Mouse (Mus musculus) thymus, postnatal 36 days (tissue): Measurements from ENCODE around the gene Klk5.
A peak's percentile ranks its signal among the peaks of the same experiment; 100 is the strongest.

Source experiments
- DNase-seq, 2 experiments: peaks; one replicate each; pipeline ENCODE4 v3.0.0; 2022; ENCODE audit warnings: mixed read lengths in 2 of 2

Gene Klk5

DNA sequence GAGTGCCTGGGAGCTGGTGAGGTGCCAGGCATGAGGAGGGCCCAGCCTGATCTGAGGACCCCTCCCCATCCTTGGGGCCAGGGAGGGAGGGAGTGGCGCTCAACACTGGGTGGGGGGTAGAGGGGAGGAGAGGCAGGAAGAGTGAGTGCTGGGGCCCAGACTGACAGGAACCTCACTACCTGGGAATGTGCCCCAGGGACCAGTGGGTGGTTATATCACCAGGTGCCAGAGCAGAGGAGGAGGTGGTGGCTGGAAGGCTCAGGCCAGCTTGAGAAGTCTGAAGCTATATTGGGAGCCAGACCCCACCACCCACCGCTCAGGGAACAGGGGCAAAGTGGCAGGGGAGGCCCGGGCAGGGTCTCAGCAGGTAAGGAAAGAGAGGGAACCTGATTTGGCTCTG lies at the start of gene Klk5:
Klk5 (plus strand) TSS at position 271 of the 400 bp plus-strand sequence.
- no peak for DNase-seq

DNA sequence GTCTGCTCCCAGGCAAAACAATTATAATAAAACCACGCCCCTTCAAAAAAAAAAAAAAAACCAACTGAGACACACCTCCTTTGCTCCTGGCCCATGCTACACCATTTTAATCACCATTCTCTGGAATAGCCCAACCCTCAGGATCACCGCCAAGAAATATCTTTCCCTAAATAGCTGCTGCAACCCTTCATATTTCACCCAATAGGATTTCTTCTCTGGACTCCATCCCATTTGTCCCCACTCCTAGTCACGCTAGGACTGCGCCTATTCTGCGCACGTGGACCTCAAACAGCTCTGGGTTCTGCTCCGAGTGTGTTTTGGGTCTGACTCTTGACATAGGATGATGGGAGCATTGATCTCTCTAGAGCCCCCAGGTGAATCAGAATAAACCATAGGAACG lies 45.4 kb upstream of the Klk5 start:
- no peak for DNase-seq

DNA sequence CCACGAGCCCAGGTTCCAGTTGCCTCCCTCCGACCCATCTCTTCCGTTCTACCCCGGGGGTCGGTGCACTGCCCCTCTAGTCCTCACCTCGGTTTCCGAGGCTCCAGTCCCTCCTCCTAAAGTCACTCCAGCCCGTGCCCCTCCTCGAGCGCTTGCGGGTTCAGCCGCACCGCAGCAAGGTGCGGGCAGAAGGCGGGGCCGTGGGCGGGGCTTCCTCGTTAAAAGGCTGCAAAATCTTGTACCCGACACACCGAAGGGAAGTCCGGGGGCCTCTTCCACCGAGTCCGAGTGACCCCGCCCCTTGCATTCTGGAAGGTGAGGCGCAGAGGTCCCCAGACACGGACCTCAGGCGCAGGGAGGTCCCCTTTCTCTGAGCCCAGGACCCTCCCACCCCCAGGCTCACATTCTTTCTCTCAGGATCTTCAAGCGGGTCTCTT lies 44.4 kb upstream of the Klk5 start, which contains the start of gene Klk8:
Klk8 (plus strand) TSS at position 245 of the 437 bp plus-strand sequence.
- DNase-seq: peak; percentile 51 to 60

DNA sequence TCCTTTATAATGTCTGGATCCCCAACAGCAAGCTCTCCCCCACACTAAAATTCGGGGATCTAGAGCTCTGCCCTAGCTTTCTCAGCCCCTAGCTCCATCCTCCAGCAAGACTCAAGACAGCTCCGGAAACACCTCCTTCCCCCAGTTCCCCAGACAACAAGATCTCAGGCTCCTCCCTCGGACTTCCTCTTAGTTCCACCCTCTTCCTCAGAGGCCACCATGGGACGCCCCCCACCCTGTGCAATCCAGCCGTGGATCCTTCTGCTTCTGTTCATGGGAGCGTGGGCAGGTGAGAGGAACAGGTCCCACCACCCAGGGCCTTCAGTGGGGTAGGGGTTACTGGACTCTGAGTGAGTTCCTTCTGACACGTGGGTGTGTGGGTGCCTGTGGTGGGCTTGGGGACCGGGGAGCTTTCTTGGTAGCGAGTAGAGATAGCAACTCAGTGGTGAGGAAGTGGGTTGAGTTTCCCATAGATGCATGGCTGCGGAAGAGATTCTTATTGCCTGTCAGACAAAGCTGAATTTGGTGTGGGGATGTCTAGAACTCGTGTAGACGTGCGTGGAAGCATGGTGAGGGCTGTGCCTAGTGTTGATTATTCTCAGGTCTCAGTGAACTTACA lies 43.8 kb upstream of the Klk5 start:
- DNase-seq: peak; percentile 48 to 54

DNA sequence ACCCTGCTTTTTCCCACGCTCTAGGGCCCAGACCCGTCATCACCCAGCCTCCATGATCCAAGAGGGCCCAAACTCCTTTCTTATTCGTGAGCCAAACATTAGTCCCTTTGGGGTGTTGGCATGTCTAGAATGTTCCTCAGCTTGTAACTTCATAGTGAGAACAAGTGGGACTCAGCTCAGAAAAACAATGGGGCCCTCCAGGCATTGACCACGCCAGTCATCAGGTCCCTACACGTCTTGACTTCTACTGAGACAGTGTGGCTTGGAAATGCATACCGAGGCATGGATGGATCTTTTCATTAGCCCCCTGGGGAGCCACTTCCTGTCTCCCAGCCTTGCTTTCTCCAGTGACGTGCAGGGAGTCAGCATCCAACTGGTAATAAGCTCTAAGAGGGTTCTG lies 41.9 kb upstream of the Klk5 start:
- no peak for DNase-seq

DNA sequence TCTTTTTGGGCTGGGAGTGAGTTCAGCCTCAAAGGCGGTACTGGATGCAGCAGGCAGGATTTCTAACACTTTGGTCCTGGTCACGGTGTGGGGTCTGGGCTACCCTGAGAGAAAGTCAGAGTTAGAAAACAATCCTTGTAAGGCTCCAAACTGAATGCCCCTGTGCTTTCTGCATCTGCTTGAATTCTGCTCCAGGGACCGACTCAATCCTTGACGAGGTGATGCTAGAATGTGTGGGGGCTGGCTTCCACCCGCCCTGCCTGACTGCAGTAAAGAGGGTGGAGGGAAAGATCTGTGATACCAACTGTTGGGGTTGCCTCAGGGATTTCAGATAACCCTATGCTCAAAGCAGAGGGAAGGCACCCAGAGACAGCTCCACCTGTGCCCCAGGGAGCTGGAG lies 30.8 kb upstream of the Klk5 start, which contains the start of gene Klk7:
Klk7 (plus strand) TSS at position 301 of the 400 bp plus-strand sequence.
- DNase-seq: no peak

DNA sequence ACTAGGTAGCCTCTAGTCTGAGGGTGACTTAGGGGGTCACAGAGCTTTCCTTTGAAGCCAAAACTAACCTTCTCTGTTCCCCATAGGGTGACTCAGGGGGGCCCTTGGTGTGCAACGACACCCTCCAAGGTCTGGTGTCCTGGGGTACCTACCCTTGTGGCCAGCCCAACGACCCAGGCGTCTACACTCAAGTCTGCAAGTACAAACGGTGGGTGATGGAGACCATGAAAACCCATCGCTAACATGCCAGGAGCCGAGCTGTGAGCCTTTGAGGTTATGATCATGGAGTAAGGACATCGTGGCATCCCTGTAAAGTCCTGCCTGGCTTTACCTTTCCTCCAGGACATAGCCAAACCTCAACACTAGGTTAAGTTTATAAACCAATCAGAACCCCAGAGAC lies 26.6 kb upstream of the Klk5 start:
- no peak for DNase-seq

DNA sequence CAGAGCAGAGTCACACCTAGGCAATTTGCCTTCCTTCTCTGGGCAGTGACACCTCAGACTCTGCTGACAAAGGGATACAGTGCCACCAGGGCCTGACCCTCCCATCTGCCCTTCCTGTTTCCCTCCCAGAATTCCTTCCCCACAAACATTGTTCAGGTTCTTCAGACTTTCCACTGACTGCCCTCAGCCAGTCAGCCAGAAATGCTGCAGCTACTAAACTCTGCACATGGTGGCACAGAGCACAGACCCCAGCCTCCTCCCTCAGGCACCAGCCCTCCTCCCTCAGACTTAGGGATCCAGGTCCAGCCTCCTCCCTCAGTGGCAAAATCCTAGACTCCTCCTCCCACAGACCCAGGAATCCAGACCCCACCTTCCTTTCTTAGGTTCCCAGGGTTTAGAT lies 25.0 kb upstream of the Klk5 start:
- DNase-seq: no peak

DNA sequence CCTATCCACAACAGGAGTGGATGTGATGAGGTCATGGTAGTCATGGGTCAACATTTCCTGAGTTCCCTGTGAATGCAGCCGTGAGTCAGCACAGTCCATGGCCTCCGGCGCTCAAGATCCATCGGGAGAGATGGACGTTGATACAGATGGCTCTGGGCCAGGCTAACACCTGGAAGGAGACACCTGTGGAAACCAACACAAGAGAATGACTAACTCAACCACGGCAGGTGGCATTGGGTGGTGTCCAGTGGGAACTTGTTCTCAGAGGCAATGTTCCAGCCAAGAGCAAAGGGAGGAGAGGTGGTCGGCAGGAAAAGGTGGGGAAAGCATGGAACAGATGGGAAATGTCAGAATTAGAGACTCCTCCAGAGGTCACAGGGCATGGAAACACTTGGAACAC lies 20.2 kb upstream of the Klk5 start:
- DNase-seq: no peak

DNA sequence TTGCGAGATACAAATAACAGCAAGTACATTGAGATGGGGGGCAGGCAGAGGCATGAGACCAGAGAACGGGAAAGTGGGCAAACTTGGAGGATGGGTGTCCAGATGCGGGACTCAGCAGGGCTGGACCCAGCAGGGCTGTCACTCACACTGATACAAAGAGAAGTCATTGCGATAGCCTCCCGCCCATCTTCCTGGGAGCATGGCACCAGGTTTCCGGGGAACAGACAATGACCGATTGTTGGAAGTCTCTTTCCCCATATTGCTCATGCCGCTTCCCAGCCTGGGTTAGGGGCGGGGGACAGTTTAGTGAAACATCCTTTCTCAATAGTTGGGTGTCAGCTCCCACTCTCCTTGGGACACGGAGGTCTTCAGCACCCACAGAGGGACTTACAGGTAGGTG lies 17.6 kb upstream of the Klk5 start, which contains the start of gene Klk6:
Klk6 (plus strand) TSS at position 301 of the 400 bp plus-strand sequence.
- DNase-seq: no peak

DNA sequence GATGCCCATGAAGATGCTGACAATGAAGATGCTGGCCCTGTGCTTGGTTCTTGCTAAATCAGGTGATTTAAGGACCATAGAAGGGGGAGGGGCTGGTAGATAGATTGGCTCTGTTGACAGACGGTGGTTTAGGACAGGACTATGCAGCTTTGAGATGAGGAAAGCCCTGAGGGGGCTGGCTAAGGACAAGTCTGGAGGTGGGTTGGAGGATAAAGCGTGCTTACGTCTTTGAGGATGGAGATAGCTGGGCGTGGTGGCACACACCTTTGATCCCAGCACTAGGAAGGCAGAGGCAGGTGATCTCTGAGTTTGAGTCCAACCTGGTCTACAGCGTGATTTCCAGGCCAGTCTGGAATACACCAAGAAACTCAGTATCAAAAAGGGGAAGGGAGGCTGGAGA lies 15.7 kb upstream of the Klk5 start:
- no peak for DNase-seq

DNA sequence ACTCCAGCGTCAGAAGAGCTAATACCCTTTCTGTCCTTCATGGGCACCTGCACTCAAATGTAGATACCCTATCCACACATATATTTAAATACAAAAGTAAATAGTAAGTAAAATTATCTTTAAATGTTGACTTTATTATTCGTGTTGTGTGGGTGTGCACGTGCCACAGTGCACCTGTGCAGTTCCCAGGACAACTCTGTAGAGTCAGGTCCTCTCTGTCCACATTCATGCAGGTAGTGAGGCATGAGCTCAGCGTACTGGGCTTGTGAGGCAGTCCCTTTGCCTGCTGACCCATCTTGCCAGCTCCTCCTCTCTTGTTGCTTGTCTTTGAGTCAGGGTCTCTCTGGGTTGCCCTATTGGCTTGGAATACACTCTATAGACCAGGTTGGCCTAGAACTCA lies 14.1 kb upstream of the Klk5 start:
- DNase-seq: no peak

DNA sequence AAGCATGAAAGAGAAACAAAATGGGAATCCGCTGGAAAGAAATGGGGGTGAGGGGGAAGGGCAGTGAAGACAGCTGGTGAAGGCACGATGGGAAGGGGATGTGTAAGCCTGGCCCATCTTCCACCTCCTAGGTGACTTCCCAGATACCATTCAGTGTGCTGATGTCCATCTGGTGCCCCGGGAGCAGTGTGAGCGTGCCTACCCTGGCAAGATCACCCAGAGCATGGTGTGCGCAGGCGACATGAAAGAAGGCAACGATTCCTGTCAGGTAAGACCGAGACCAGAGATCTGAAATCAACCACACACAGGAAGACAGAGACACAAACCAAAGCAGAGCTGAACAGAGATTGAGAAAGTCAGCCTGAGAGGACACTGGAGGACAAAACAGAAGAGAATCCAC lies 12.8 kb upstream of the Klk5 start:
- DNase-seq: no peak

DNA sequence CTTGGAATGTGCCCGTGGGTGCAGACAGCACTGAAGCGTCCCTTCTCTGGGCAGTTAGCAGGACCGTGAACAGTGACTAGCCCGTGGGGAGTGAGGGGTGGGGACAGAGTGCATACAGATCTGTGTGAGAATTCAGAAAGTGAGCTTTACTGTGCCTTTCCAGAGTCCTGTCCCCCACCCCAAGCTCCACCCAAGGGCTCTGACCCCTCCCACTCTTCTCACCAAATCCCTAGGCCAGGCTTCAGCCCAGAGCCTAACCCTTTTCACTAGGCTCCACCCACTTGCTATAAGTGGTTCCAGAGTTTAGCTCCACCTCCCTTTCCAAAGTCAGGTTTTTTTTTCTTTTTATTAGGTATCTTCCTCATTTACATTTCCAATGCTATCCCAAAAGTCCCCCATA lies 2.0 kb downstream of the Klk5 start:
- no peak for DNase-seq

DNA sequence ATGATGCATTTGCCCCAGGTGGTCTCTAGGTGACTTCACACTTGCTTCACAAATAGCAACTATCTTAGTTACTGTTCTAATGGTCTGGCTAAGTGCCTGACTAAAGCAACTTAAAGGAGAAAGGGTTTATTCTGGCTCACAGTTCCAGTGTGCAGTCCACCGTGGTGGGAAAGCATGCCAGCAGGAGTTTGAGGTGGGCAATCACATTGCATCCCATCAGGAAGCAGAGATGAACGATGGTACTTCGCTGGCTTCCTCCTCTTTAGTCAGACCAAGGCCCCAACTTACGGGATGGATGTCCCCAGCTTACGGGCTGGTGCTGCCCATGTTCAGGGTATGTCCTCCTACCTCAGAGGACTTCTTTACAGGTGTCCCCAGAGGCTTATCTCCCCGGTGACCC lies 9.8 kb downstream of the Klk5 start:
- DNase-seq: no peak

DNA sequence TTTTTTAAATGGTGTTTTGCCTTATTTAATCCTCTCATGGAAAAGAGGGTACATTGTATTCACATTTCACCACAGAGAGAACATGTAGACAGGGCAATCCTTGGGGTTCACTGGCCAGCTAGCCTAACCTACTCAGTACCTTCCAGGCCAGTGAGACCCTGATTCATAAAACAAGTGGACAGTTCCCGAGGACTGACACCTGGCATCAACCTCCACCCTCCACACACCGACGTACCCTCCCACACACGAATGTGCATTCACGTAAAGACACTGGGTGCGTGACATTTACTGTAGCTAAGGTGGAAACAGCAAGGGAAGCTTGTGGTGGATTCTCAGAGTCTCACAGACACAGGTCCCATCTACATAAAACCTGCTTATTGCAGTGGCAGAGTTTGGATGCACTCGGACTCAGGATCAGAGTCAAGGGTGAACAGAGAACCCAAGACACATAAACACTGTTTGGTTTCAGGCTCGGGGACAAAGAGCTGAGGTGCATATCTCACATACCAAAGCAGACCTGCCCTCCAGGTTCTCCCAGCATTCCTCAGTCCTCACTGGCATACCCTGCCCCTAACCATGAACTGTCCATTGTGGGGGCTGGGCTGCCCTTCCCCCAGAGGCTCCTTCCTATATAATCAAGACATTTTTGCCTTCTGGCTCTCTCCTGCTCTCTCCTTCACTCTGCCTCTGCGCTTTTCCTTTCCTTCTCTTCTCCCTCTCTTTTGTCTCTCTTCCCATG lies 13.0 kb downstream of the Klk5 start:
- DNase-seq: no peak

DNA sequence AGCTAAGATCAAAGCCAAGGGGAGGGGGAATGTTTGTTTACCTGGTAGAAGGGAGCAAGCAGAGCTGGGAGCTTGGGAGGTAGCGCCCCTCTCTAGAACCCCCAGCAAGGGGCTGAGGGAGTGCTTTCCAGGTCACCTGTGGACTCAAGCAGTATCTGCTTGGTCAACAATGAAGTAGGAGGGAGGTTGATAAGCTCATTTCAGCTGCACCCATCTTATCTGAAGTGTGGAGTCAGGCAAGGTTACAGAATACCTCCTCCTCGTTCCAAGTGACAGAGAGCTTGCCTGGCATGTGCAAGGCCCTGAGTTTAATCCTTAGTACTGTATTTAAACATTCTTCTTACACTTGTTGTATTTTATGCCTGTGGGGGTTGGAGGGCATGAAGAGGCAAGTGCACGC lies 13.9 kb downstream of the Klk5 start:
- no peak for DNase-seq

DNA sequence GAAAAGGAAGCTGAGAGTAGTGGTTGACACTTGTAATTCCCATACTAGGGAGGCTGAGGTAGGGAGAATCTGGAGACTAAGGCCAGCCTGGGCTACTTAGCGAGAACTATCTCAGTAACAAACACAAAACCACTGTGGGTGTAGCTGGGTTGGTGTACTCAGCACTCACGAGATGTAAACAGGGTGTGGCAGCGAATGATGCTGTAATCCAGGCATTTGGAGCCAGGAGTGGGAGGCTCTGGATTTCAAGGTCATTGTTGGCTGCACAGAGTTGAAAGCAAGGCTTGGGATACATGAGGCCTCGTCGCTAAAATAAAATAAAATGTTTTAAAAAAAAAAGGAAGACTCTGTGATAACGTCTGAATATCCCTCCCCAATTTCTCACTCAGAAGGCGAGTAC lies 14.5 kb downstream of the Klk5 start:
- no peak for DNase-seq

DNA sequence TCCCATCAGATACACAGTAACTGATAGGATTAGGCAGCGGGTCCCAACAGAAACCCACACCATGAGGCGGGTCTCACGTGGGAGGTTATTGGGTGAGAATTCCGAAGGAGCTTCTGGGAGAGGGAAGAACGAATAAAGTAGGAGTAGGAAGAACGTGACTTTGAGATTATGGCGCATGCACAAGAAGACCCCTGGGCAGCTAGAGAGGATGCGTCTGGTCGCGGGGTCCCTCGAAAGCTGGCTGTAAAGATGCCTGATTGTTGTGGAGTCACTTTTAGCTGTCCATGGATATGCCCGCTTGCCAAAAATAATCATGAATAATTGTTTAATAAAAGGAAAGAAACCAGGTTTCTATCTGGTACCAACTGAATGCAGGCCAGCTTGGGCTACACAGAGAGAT lies 15.7 kb downstream of the Klk5 start:
- no peak for DNase-seq

DNA sequence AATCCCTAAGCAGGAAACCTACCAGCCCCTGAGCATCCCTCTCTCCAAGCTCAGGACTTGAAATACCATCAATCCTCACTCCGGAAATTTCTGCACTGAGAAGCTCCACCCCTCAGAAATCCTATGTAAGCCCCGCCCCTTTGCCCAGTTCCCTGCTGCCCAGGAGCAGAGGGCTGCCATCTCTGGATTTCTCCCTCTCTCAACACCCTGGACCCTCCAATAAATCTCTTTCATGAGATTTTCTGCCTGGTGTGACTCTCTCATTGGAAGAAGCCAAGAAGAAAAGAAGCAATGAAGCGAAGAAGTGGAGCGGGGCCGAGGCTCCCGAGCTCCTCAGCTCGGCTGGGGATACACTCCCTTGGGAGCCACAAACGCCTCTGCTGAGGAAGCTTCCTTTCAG lies 18.6 kb downstream of the Klk5 start:
- no peak for DNase-seq

DNA sequence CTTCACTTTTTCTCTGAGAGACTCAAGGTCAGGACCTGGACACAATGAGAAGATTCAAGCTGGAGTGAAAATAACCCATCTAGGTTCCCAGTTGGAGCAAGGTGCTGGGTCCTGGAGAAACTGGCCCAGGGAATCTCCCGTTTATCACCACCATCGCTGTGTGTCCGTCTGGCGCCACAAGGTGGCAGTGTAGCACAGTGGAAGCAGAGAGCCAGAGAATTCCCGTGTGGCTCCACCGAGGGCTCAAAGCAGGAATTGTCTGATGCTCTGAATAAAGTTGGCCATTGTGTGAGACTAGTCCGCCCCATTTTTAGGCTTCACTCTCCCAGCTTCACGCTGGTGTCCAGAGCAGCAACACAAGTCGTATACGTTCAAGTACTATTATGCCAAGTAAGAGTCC lies 31.5 kb downstream of the Klk5 start:
- DNase-seq: peak; percentile 23 to 37

DNA sequence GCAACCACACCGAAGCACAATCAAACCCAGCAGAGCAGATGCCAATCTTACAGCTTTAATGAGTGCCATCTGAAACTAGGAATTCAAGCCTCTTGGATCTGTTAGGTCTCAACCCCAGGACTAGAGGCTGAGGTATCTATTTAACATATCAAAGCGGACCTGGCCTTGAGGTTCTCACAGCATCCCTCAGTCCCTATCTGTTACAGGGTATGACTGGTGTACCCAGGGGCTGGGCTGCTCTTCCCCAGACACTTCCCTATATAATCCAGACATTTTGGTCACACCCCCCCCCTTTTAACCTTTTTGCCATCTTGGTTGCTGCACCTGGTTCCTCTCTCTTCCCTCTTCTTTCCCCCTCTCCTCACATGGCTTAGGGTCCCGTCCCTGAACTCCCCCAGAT lies 31.9 kb downstream of the Klk5 start:
- no peak for DNase-seq

DNA sequence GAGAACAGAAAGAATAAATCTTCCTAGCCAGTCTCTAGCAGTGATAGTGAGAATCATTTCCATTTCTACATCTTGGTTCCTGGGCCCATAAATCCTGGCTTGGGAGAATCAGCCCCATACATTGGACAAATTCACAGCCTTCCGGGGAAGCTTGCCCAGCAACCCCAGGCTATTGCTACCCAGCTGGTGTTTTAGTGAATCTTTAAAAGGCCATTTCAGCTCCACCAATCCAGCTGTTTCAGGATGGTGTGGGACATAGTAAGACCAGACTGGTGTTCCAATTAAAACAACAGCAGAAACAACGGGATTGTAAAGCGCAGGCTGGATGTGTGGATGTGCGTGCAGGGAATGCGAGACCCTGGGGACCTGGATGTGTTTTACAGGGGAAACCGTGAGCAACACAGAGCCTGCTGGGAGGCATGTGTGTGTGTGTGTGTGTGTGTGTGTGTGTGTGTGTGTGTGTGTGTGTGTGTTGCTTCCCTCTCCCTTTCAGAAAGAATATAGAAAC lies 33.2 kb downstream of the Klk5 start:
- DNase-seq: no peak

DNA sequence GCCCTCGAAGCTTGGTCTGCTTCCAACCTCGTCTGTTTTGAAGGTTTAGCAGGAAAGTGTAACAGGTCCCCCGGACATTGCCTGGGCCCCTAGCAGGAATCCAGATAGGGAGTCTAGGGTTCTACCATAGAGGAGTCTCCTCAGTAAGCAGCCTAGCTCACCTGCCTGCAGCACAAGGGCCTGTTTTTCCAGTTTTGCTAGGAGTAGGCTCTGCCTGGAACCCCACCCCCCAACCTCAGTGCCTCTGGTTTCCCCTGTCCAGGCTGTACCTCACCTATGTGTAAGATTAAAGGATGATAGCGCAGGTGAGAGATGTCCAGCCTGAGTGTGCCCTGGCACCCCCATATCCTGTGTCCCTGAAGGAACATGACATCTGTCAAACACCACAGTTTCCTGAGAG lies 34.7 kb downstream of the Klk5 start:
- no peak for DNase-seq
